Mouse (Mus musculus): ENCODE measurements at regions not wholly inside any gene's neighbourhood (a gene's known extent, or its start where the extent isn't known, plus 50 kb on each side); places are given as distances from the start of the nearest gene placed in this dataset.

- TF ChIP-seq CTCF (conservative IDR thresholded peaks at IDR 0.05; ENCODE audit: insufficient read depth, insufficient read length, low read depth, low read length) (no peak), POLR2A (IDR thresholded peaks at IDR 0.05; ENCODE audit: low read depth, low read length) (no peak)
These were observed 370.6 kb upstream of the Cited2 start for GRCm38 (mm10) chr10:17352202-17352994.

Measured in kidney, adult 2 months (tissue).